Mouse (Mus musculus) olfactory bulb, adult 2 months (tissue): Measurements from ENCODE around the gene Rnft2.

Experiments used
- CTCF ChIP-seq: fragments of 200-500 bp; IDR thresholded peaks from 2 replicates; pipeline ENCODE4 v1.5.1; 2012; ENCODE audit warnings: low read depth, mild to moderate bottlenecking, low read length, moderate library complexity; ENCODE audit not compliant: insufficient read depth
- POLR2A ChIP-seq: fragments of 200-500 bp; IDR thresholded peaks from 2 replicates; pipeline ENCODE4 v1.6.1; 2012; ENCODE audit warnings: mild to moderate bottlenecking, low read depth, low read length, moderate library complexity; ENCODE audit not compliant: insufficient read depth

DNA sequence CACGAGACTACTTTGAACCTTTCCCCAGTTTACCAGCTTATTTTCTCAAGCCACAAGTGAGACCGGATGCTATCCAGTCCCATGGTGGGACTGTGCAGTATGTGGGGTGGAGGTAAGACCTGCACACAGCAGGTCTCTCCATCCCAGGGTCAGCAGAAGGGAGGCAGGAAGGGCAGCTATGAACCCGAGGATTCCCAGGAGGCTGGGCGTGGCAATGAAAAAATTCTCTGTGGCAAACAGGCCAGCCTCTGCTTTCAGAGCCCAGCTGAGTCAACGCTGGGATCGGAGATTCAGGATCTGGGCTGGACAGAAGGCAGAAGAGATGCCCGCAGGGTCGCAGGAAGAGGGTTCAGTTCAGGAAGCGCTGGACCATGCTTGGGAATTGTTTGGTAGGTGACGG lies 97.7 kb downstream of the Rnft2 start:
- no peak for TF ChIP-seq POLR2A
- TF ChIP-seq CTCF, result no peak
